Mouse (Mus musculus) limb, embryonic 13.5 days (tissue): ENCODE data around the gene St3gal3. TPM values are rescaled to one million over a fixed set of nuclear protein-coding genes. Genes with fewer than 3 reads are reported as not detected.

ENCODE experiments used
- ATAC-seq: fragments of 200-750 bp; cut with Nextera tagmentation; 2 replicates; pipeline ENCODE4 v1.8.0; 2017; ENCODE audit warnings: low read depth, moderate number of reproducible peaks, moderate TSS enrichment; ENCODE audit not compliant: low FRiP score
- H3K27ac ChIP-seq: fragments of 300-500 bp; sonication (generic); 2 replicates; pipeline ENCODE4 v1.5.1; 2015; ENCODE audit warnings: inconsistent platforms, mild to moderate bottlenecking, moderate library complexity
- H3K27me3 ChIP-seq: fragments of 300-500 bp; sonication (generic); 2 replicates; pipeline ENCODE4 v1.6.1; 2015; ENCODE audit warnings: mild to moderate bottlenecking, inconsistent platforms
- H3K36me3 ChIP-seq: fragments of 300-500 bp; sonication (generic); 2 replicates; pipeline ENCODE4 v1.6.1; 2015; ENCODE audit warnings: inconsistent platforms, mild to moderate bottlenecking, moderate library complexity
- H3K4me1 ChIP-seq: fragments of 300-500 bp; sonication (generic); 2 replicates; pipeline ENCODE4 v1.6.1; 2015; ENCODE audit warnings: inconsistent platforms
- H3K4me2 ChIP-seq: fragments of 300-500 bp; sonication (generic); replicated peaks from 2 replicates; pipeline ENCODE4 v1.6.1; 2015; ENCODE audit warnings: inconsistent platforms, mild to moderate bottlenecking, moderate library complexity
- H3K4me3 ChIP-seq: fragments of 300-500 bp; sonication (generic); 2 replicates; pipeline ENCODE4 v1.5.1; 2015; ENCODE audit warnings: moderate library complexity, mild to moderate bottlenecking, inconsistent platforms
- H3K9ac ChIP-seq: fragments of 300-500 bp; sonication (generic); 2 replicates; pipeline ENCODE4 v1.6.1; 2015; ENCODE audit warnings: mild to moderate bottlenecking, inconsistent platforms
- H3K9me3 ChIP-seq: fragments of 300-500 bp; sonication (generic); 2 replicates; pipeline ENCODE4 v1.6.1; 2016; ENCODE audit warnings: inconsistent platforms
- WGBS: fragments of 180-500 bp; shearing (Covaris S2); methylation state at CpG from one replicate; pipeline ENCODE4 v1.1.7; 2015; 5-methylcytosine and 5-hydroxymethylcytosine counted together
- polyA plus RNA-seq: library from polyadenylated mRNA; unstranded; fragments of >200 nt; fragmentation: Nextera tagmentation; extraction: Ambion mirVana; gene quantifications from 2 replicates; pipeline ENCODE4 v1.2.1, GENCODE M21; 2015

The St3gal3 gene
- polyA plus RNA-seq, 1 experiment from 2014 or later: 9.8 TPM

DNA sequence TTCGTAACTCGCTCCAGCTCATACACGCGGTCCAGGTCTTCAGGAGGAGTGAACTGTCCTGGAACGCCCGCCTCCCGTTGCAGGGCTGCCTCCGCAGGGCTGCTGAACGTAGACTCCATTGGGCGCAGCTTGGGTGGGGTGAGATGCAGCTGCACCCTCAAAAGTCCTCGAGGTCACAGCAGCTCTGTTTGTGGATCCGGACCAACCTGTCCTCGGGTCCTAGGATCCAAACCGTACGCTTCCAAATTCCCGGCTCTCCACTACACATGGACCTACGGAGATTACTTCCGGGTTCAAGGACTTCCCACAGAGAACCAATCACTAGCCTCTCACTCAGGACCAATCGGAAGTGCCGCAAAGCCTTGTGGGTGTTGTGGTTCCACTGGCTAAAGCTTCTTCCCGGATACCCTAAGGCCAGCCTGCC, 243.0 kb downstream of the St3gal3 start, which contains the start of gene Dph2:
TSS of gene Dph2 (minus strand) at position 295 of the 424 bp plus-strand sequence.
- H3K9ac ChIP-seq: peak within 1 kb of the TSS; percentile 66
- no peak within 1 kb of the TSS for H3K27ac ChIP-seq
- H3K4me2 ChIP-seq: peak within 1 kb of the TSS; percentile 93
- peaks cover 13% of the 10 kb centered on the region for H3K4me1 ChIP-seq
- under 1% methylated on average over 21 of the region's 21 CpGs for WGBS
- ATAC-seq: peak; percentile 90
- peaks cover 44% of the 10 kb centered on the region for H3K36me3 ChIP-seq
- no peaks in the 10 kb centered on the region for H3K9me3 ChIP-seq
- H3K27me3 ChIP-seq: no peaks in the 10 kb centered on the region
- H3K4me3 ChIP-seq: peak within 1 kb of the TSS; percentile 81

DNA sequence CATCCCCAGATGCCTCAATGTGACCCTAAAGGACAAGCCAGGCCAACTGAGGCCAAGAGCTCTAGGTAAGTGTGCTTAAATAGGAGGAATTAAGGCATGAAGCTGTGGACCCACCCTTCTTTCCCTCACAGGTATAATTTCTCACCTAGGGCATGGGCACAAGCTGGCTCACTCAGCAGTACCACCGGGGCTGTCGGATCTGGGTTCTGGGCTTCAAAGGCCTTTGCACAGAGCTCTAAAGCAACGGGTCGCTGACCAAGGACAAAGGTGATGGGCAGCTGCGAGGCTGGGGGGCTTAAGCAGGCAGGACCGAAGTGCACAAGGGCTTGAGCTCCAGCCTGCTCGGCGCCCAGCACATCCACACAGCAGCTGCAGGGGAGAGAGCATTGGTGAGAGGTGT, 244.0 kb downstream of the St3gal3 start:
- no peak overlapping the region for H3K27ac ChIP-seq
- H3K9me3 ChIP-seq: no peaks in the 10 kb centered on the region
- H3K4me1 ChIP-seq: peaks cover 23% of the 10 kb centered on the region
- ATAC-seq: no peak
- no peaks in the 10 kb centered on the region for H3K27me3 ChIP-seq
- no peak overlapping the region for H3K9ac ChIP-seq
- H3K4me2 ChIP-seq: peak overlapping the region; percentile 93
- peaks cover 36% of the 10 kb centered on the region for H3K36me3 ChIP-seq
- peak overlapping the region; percentile 81 for H3K4me3 ChIP-seq
- WGBS: 87% methylated on average over 8 of the region's 8 CpGs

DNA sequence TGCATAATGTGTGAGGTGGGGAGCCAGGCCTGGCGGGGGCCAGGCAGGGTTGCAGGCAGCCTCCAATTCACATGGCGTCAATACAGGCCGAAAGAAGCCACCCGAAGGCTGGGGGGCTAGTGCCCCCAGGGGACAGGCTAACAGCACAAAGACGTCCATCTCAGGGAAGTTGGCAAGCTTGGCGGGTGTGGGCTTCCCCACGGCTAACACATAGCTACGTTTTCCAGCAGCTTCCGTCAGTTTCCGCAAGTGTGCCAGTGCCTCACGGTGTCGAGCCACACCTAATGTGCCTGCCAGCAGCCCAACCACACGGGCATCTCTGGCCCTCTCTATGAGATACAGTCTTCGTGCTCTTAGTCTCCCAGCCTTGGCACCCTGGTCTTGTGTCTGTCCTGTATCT, 244.7 kb downstream of the St3gal3 start:
- Histone ChIP-seq H3K9ac (no peak overlapping the region), H3K4me2 (no peak overlapping the region), H3K9me3 (no peaks in the 10 kb centered on the region), H3K4me3 (no peak overlapping the region), H3K27me3 (no peaks in the 10 kb centered on the region), H3K4me1 (peaks cover 23% of the 10 kb centered on the region), H3K36me3 (peaks cover 36% of the 10 kb centered on the region), H3K27ac (no peak overlapping the region)
- 89% methylated on average over 14 of the region's 14 CpGs for WGBS
- no peak for ATAC-seq

DNA sequence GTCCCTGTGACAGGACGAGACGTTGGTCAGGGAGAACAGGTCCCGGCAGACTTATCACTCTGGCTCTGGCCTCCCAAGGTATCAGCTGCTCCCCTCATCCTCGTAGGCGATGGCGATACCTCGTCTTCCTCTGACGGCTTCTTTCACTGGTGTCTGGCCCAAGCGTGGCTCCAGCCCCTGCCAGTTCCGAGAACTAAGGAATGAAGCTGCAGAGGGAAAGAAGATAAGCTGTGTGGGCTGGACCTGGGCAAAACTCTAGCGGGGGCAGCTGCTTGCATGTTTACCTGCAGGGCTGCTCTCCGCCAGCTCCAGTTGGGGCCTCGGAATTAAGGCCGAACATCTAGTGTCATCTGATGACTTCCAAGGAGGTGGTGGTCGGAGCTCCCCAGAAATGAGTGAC, 245.2 kb downstream of the St3gal3 start:
- no peak overlapping the region for H3K9ac ChIP-seq
- H3K36me3 ChIP-seq: peaks cover 36% of the 10 kb centered on the region
- no peaks in the 10 kb centered on the region for H3K9me3 ChIP-seq
- H3K4me3 ChIP-seq: no peak overlapping the region
- WGBS: 91% methylated on average over 15 of the region's 15 CpGs
- H3K4me1 ChIP-seq: peaks cover 23% of the 10 kb centered on the region
- no peaks in the 10 kb centered on the region for H3K27me3 ChIP-seq
- H3K4me2 ChIP-seq: no peak overlapping the region
- no peak overlapping the region for H3K27ac ChIP-seq
- ATAC-seq: no peak

DNA sequence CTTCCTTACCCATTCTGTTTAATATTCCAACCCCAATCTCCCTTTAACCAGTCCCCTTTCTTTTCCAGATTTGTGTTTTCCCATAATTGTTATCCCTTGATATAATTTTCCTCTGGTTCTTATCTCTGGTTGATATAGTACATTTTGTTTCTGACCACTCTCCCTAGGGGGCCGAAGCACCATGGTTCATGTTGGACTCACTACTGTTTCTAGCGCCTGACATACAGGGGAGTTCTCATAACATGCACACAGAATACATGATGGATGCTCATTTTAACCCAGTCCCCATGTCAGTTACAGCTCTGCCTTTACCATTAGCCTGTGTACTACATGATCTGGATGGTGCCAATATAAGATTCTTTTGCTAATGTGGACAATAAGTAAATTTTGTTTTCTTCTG, 246.8 kb downstream of the St3gal3 start:
- Histone ChIP-seq H3K27me3 (no peaks in the 10 kb centered on the region), H3K27ac (no peak overlapping the region), H3K4me1 (peaks cover 32% of the 10 kb centered on the region), H3K4me2 (peak overlapping the region; percentile 90), H3K36me3 (peaks cover 32% of the 10 kb centered on the region), H3K9ac (no peak overlapping the region), H3K9me3 (no peaks in the 10 kb centered on the region), H3K4me3 (peak overlapping the region; percentile 92; the same call in 1 of the 2 replicates)
- ATAC-seq: no peak
- WGBS: 66% methylated on average over 2 of the region's 2 CpGs

DNA sequence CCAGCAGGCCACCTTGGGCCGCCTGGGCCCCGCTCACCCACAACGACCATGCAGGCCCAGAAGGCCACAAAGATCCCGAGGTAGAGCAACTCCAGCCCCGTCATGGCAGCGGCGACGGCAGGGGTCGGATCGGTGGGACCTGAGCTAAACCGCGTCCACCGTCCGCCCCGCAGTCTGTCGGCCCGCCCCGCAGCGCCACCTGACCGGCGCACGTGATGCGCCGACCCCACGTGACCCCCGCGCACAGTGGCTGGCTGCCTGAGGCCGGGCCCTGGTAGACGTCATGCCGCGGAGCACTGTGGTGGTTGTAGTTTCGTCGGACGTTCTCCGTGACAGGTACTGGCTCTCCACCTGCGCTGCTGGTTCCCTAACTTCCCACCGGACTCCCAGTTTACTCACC, 247.6 kb downstream of the St3gal3 start, which contains the start of gene Atp6v0b:
TSS of gene Atp6v0b (minus strand) at position 201 of the 400 bp plus-strand sequence.
- peaks cover 36% of the 10 kb centered on the region for H3K4me1 ChIP-seq
- H3K4me2 ChIP-seq: peak within 1 kb of the TSS; percentile 90
- peaks cover 32% of the 10 kb centered on the region for H3K36me3 ChIP-seq
- WGBS: under 1% methylated on average over 37 of the region's 37 CpGs
- H3K4me3 ChIP-seq: peak within 1 kb of the TSS; percentile 92
- no peaks in the 10 kb centered on the region for H3K27me3 ChIP-seq
- peak; percentile 88 for ATAC-seq
- H3K27ac ChIP-seq: no peak within 1 kb of the TSS
- no peaks in the 10 kb centered on the region for H3K9me3 ChIP-seq
- peak within 1 kb of the TSS; percentile 85 for H3K9ac ChIP-seq

DNA sequence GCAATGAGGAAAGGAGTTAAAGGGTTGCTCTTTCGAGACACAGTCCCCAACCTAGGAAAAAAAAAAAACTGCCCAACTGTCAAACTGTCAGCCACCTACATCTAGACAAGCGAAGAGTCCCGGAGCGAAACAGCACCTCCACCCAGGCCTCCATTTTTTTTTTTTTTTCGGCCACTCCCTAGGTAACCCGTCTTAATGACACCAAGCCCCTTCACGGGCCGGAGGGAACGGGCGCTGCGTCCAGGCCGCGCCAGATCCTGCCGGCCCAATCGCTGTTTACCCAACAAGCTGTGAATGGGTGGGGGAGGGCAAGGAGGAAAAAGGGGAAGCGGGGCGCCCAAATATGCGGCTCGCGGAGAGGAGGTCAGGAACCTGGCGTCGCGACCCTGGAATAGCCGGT, 248.1 kb downstream of the St3gal3 start:
- Histone ChIP-seq H3K4me2 (peak overlapping the region; percentile 90), H3K27me3 (no peaks in the 10 kb centered on the region), H3K4me3 (peak overlapping the region; percentile 92), H3K4me1 (peaks cover 39% of the 10 kb centered on the region), H3K36me3 (peaks cover 32% of the 10 kb centered on the region), H3K9ac (peak overlapping the region; percentile 85), H3K27ac (no peak overlapping the region), H3K9me3 (no peaks in the 10 kb centered on the region)
- ATAC-seq: no peak
- 3% methylated on average over 23 of the region's 24 CpGs for WGBS

DNA sequence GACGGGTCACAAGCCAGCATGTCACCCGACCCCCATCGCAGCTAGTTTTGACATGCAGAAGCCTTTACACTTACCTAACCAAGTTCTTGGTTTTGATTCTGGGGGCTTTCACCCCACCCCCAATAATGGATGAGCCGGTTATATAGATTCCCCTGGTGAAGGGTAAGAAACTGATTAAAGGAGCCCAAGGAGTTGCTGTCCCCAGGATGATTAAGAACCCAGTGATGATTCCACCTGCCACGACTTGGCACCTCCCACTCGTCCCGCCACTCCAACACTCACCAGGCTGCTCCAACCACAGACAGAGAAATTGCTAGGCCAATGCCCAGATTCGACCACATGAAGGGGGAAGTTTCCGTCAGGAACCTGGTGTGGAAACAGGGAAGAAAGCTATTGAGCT, 248.7 kb downstream of the St3gal3 start:
- Histone ChIP-seq H3K4me1 (peaks cover 35% of the 10 kb centered on the region), H3K4me3 (peak overlapping the region; percentile 92), H3K9me3 (no peaks in the 10 kb centered on the region), H3K27ac (no peak overlapping the region), H3K36me3 (peaks cover 38% of the 10 kb centered on the region), H3K4me2 (peak overlapping the region; percentile 90), H3K9ac (peak overlapping the region; percentile 85), H3K27me3 (no peaks in the 10 kb centered on the region)
- WGBS: 84% methylated on average over 9 of the region's 9 CpGs
- no peak for ATAC-seq

DNA sequence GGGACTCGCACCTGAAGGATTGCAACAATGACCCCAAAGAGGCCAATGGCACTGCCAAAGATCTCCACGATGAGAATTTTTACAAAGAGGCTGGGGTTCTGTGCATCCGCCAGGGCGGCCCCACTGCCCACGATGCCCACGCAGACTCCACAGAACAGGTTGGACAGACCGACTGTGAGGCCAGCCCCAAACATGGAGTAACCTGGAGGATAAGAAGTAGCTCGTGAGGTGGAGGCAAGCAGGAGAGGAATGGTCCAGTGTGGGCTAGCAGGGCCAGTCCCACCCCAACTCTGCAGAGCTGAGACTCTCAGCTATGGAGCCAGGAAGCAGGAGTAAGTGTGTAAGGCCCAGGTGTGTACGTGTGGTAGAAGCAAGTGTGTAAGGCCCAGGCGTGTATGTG, 249.6 kb downstream of the St3gal3 start:
- peaks cover 44% of the 10 kb centered on the region for H3K36me3 ChIP-seq
- H3K4me2 ChIP-seq: no peak overlapping the region
- H3K27me3 ChIP-seq: no peaks in the 10 kb centered on the region
- no peaks in the 10 kb centered on the region for H3K9me3 ChIP-seq
- H3K4me3 ChIP-seq: no peak overlapping the region
- 92% methylated on average over 10 of the region's 10 CpGs for WGBS
- ATAC-seq: no peak
- no peak overlapping the region for H3K9ac ChIP-seq
- peaks cover 33% of the 10 kb centered on the region for H3K4me1 ChIP-seq
- H3K27ac ChIP-seq: no peak overlapping the region

DNA sequence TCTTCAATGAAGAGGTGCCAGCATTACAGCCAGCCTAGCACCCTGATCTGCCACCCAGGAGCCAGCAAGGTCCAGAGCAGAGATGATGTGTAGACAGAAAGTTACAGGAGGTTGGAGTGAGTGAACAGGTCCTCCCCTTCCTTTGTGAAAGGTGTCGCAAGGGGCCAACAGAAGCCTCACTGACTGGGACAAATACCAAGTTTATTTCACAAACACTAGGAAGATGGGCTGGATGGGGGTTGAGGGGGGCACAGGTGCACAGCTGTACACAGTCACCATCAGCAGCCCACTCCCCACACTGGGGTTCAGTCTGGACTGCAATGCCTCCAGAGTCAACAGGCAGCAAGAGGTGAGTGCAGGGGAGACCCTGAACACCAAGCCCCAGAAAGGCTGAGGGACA, 250.6 kb downstream of the St3gal3 start:
- Histone ChIP-seq H3K4me2 (peak overlapping the region; percentile 81), H3K9me3 (no peaks in the 10 kb centered on the region), H3K36me3 (peaks cover 44% of the 10 kb centered on the region), H3K4me1 (peaks cover 33% of the 10 kb centered on the region), H3K27ac (0 out of 2 replicates have a peak overlapping the region, but pooled peaks have one; percentile 85), H3K27me3 (no peaks in the 10 kb centered on the region), H3K9ac (peak overlapping the region; percentile 91), H3K4me3 (peak overlapping the region; percentile 83)
- no peak for ATAC-seq
- WGBS: 89% methylated on average over 1 of the region's 1 CpGs

DNA sequence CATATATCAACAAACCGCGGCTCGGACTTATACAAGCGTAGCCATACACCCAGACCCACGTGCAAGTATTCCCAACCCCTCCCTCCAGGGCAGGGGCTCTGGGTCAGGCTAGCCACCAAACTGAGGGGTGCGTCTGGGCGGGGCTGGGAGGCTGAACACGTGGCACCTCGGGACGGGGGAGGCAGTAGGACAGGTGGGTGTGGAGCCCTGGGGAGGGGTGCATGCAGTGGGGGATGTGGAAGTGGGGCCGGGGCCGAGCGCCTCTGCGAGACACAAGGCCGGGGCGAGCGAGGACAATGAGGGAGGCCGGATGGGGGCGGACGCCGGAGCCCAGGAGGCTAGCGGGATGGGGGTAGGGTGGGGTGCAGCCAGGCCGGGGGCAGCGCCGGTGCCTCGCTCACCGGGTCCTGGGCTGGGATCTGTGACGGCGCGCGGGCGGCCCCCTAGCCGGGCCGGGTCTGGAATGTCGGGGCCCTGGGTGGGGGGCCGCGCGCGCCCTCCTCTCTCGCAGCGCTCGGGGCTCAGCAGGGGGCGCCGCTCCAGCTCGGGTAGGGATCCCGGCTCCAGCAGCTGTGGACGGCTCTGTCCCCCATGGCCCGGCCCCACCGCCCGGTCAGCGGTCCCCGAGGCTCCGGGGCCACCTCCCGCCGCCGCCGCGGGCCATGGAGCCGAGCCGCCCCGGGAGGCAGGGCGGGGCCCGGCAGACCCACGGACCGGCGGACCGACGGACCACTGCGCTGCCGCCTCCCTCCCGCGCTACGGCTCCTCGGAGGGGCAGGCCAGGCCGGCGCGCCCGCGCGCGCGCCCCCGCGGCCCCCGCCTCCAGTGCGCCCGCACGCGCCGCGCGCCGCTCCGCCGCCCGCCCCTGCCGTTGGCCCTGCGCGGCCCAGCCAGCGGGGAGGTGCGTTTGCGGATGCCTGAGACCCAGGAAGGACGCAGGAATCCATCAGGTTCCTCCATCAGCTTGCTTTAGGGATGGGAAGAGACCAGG, 251.7 kb downstream of the St3gal3 start, which contains the start of gene B4galt2:
TSS of gene B4galt2 (minus strand) at position 787 of the 991 bp plus-strand sequence.
- peak; percentile 71 for ATAC-seq
- Histone ChIP-seq H3K4me2 (peak within 1 kb of the TSS; percentile 81), H3K27ac (peak within 1 kb of the TSS; percentile 85), H3K9me3 (no peaks in the 10 kb centered on the region), H3K27me3 (no peaks in the 10 kb centered on the region), H3K4me3 (peak within 1 kb of the TSS; percentile 83), H3K36me3 (peaks cover 51% of the 10 kb centered on the region), H3K9ac (peak within 1 kb of the TSS; percentile 91), H3K4me1 (peaks cover 33% of the 10 kb centered on the region)
- WGBS: 0% methylated on average over 31 of the region's 103 CpGs
